Mouse (Mus musculus) neural tube, embryonic 12.5 days (tissue): ENCODE measurements at regions not wholly inside any gene's neighbourhood (a gene's known extent, or its start where the extent isn't known, plus 50 kb on each side); places are given as distances from the start of the nearest gene placed in this dataset.

ENCODE experiments used
- ATAC-seq: fragments of 200-750 bp; cut with Nextera tagmentation; 2 replicates; pipeline ENCODE4 v1.8.0; 2017; ENCODE audit warnings: low read depth, mild to moderate bottlenecking, moderate TSS enrichment, moderate library complexity; ENCODE audit not compliant: low FRiP score
- H3K27ac ChIP-seq: fragments of 300-500 bp; sonication (generic); 2 replicates; pipeline ENCODE4 v1.5.1; 2016
- H3K27me3 ChIP-seq: fragments of 300-500 bp; sonication (generic); replicated peaks from 2 replicates; pipeline ENCODE4 v1.6.1; 2016; ENCODE audit warnings: mild to moderate bottlenecking
- H3K36me3 ChIP-seq: fragments of 300-500 bp; sonication (generic); 2 replicates; pipeline ENCODE4 v1.6.1; 2016; ENCODE audit warnings: mild to moderate bottlenecking
- H3K4me1 ChIP-seq: fragments of 300-500 bp; sonication (generic); 2 replicates; pipeline ENCODE4 v1.6.1; 2016
- H3K4me2 ChIP-seq: fragments of 300-500 bp; sonication (generic); replicated peaks from 2 replicates; pipeline ENCODE4 v1.6.1; 2016; ENCODE audit warnings: mild to moderate bottlenecking
- H3K4me3 ChIP-seq: fragments of 300-500 bp; sonication (generic); 2 replicates; pipeline ENCODE4 v1.5.1; 2016
- H3K9ac ChIP-seq: fragments of 300-500 bp; sonication (generic); 2 replicates; pipeline ENCODE4 v1.6.1; 2016; ENCODE audit warnings: mild to moderate bottlenecking
- H3K9me3 ChIP-seq: fragments of 300-500 bp; sonication (generic); 2 replicates; pipeline ENCODE4 v1.6.1; 2016; ENCODE audit warnings: mild to moderate bottlenecking
- WGBS: fragments of 180-500 bp; shearing (Covaris S2); methylation state at CpG from one replicate; pipeline ENCODE4 v1.1.7; 2016; 5-methylcytosine and 5-hydroxymethylcytosine counted together

DNA sequence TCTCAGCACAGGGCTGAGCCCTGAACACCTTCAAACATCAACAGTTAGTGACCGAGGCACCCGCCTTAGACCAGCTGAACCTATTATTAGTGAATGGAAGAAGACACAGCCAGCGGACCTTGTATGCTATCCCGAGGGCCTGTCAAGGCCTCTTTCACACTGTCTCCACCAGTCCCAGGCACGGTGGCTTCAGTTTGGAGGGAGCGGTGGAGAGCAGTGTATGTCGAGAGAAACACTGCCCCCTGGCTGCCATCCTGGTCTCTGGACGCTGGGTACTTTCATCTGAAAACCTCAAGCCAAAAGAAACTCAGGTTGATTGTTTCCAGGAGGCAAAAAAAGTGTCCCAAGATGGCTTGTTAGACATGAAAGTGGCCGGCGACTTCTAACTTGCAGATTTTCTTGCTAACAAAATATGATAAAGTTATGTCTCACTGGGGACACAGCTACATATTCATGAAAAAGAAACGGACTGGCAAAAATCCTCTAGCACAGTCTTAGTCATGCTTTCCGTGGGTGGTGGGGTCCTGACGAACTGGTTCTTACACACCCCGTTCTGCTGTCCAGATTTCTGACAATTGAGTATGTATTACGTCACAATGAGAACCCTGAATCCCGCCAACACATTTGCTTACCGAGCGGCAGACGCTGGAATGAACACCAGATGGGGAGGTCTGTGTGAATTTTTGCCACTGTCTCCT, 57.2 kb upstream of the Igfbp7 start:
- Histone ChIP-seq H3K27me3 (no peaks in the 10 kb centered on the region), H3K36me3 (no peaks in the 10 kb centered on the region), H3K4me3 (no peak overlapping the region), H3K9ac (no peak overlapping the region), H3K27ac (no peak overlapping the region), H3K9me3 (no peaks in the 10 kb centered on the region), H3K4me2 (no peak overlapping the region), H3K4me1 (no peaks in the 10 kb centered on the region)
- ATAC-seq = no peak
- WGBS = 65% methylated on average over 19 of the region's 19 CpGs

GRCm38 (mm10) chr5:77459896-77460717, 52.3 kb upstream of the Igfbp7 start:
- Histone ChIP-seq H3K27me3 (no peaks in the 10 kb centered on the region), H3K9ac (peak overlapping the region; percentile 38; the same call in 1 of the 2 replicates), H3K4me2 (peak overlapping the region; percentile 59), H3K4me3 (peak overlapping the region; percentile 51), H3K4me1 (no peaks in the 10 kb centered on the region), H3K36me3 (no peaks in the 10 kb centered on the region), H3K27ac (no peak overlapping the region), H3K9me3 (no peaks in the 10 kb centered on the region)
- ATAC-seq = peak; percentile 96
- WGBS = under 1% methylated on average over 29 of the region's 29 CpGs
